Mouse (Mus musculus): ENCODE measurements at regions not wholly inside any gene's neighbourhood (a gene's known extent, or its start where the extent isn't known, plus 50 kb on each side); places are given as distances from the start of the nearest gene placed in this dataset.

DNA sequence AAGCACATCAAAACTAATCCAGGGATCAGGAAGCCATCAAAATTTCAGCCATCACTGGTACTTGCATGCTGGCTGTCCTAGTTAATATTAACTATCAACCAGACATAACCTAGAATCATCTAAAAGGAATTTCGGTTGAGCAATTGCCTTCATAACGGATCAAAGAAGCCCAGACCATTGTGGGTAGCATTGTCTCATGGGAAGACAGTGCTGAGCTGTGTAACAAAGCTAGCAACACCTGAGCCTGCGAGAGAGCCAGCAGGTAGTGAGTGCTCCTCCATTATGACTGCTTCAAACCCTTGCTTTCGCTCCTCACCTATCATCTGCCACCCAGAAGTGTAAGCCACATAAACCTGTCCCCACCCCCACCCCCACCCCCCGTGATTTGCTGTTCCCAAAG, 169.6 kb upstream of the Fat1 start:
- DNase-seq = no peak

DNA sequence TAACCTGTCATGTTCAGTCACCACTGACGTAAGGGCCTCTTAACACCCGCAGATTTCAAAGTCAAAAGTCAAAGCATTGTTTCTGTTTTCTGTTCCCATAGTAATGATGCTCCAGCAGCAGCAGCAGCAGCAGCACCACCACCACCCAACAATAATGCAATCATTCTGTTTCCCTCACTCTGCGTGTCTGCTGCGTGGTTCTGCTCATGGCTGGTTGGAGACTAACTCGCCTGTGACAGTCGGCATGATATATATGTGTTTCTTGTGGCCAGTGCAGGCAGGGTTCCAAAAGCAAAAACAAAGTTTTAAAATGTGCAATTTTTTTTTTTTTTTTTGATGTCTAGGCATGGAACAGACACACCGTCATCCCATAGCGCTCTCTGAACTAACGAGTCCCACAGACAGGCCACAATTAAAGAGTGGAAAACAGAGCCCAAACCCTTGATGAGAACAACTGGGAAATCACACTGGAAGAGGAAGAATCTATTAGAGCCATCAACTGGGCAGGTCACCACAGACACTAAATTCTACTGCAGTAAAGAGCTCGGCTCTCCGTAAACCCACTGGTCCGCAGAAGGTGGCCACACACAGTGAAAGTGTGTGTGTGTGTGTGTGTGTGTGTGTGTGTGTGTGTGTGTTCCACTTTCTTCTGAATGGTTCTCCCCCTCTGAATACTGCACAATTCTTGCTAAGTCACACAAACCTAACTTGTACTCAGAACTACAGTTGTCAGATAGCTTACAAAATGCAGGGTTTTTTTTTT, 169.0 kb upstream of the Fat1 start:
- no peak for DNase-seq

DNA sequence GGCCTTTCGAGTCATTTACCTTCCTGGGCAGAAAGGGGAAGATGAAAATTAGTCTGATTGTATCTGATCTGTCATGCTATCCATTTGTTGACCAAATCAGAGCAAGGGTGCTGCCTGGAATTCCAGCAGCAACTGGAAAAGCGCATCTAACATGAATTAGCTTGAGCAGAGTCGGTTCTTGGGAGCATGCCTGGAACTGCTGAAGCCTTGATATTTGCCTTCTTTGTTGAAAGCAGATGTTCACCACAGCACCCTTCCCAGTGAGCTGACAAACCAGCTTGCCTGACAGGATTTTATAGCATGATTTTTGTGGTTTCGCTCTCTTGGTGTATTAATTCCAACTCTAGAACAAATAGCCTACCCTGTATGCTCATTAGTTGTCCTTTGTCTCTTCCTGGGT, 168.0 kb upstream of the Fat1 start:
- DNase-seq = no peak

DNA sequence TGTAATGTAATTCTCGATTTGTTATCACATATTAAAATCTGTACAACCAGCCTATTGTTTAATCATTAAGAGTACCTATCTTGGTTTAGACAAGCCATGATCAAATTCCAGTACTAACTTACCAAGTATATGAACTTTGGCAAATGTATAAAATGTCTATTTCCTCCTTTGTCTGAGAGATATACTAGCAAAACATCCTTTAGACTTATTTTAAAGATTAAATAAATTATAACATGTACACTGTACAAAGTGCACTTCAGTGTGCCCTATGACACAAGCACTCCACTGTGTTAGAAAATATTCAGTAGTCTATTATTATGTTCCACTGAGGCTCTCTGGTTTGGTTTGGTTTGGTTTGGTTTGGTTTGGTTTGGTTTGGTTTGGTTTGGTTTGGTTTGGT, 156.0 kb upstream of the Fat1 start:
- DNase-seq = no peak

DNA sequence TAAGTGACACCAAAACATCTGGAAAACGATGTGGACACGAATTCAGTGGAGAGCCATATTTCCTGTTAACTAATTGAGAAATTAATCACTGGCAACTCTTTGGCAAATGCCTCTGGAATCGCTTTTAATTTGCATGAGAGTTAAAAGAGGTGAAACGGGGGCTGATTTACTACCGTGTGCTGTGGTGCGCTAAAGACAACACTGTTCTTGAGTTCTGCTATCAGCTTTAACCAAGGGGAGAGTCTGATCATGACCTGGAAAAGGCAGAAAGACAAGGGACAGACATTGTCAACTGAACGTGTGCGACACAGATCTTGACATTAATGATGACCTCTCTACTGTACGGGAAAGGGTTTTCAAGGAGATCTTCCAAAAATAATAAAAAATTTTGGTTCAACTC, 152.8 kb upstream of the Fat1 start:
- no peak for DNase-seq

DNA sequence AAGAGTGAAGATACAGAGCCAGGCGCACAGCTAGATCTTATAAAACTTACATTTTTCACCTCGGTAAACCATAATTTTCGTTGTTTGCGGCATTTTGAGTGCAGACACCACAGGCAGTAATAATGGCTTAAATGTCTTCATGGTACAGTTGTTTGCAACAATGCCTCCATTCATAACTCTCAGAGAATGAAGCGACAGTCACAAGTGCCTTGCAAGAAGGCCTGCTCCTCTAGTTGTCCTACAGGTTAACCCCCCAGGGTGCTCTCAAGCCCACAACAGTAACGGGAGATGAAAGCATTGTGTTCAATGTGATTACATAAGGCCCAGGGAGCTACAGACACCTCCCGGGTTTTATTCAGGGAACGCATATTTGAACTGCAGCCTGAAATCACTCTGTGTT, 150.1 kb upstream of the Fat1 start:
- DNase-seq = no peak

DNA sequence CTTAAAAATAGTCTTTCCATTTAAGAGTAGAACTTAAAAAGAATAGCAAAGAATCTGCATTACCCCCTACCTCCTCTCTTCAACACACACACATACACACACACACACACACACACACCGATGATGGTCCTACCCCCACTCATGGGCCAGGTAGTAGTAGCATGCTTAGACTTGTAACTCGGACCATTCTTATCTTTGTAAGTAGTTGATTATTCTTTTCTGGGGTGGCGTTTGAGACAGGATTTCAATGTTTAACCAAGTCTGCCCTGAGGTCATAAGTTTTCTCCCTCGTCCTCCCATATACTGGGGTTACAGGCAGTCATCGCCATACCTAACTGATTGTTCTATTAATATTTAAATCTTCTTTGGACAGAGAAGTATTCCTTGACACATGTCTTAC, 148.5 kb upstream of the Fat1 start:
- no peak for DNase-seq

DNA sequence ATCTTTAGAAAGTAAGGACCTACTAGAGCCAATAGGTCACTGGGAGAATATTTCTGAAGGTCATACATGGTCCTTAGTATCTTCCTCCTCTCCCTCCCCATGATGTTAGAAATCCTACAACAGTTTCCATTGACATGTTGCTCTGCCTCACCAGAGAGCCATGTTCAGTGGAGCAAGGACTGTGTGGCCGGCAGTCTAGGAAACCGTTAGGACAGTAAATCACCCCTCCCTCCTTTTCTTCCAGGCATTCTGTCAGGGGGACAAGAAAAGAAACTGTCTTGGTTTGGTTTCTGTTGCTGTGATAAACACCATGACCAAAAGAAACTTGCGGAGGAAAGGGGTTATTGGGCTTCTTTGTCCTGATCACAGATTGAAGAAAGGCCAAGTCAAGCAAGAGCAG, 147.0 kb upstream of the Fat1 start:
- DNase-seq = no peak

DNA sequence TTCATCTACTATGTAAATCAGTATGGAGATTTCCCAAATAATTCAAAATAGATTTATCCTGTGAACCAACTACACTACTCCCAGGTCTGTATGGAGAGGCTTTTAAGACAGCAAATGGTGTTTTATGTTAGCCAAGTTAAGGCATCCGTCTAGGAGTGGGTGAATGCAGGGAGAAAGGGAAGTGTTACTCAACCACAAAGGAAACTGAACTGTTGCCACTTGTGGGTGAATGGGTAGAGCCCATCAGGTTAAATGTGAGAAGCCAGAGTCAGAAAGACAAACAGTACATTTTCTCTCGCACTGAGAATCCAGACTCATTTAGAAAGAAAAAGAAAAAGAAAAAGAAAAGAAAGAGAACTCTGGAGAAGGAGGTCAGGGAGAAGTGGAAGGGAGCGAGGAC, 135.7 kb upstream of the Fat1 start:
- no peak for DNase-seq

DNA sequence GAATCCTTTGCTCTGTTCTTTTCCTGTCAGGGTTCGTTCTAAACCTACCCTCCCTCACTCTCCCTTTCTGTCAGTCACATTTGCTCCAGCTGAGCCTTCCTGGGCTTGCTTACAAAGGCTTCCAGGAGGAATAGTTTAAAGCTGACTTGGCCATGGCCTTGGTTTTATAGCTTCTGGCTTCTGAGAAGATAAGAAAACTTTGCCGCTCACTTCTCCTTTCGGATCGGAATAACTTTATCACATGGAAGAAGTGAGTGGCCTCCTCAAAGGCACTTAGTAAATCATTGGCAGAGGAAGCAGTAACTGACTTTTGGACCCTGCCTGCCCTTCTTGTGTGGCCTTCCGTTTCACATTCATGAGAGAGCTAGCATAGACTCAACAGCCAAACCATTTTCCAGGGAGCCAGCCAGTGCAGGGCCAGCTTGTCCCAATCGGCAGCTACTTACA, 134.4 kb upstream of the Fat1 start:
- peak; percentile 82 to 89 for DNase-seq

DNA sequence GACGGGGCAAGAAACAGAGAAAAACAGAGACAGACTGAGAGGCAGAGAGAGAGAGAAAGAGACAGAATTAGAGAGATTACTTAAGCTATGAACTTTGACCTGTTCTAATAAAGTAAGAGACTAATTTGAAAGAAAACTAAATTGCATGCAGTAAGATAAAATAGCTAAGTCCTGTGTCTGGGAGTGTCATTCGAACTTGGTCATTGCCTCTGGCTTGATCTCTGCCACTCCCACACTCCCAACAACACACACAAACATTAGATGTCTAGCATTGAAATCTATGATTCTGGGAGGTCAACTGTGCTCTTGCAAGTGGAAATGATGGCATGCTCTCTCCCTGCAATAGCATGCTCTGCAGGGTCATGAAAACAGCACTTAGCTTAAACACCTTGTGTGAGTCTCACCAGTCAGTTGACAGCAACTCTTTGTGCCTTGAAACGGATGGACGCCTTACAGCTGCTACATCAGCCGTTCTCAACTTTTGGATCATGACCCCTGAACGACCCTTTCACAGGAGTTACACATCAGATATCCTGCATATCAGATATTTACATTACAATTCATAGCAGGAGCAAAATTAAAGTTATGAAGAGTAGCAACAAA, 133.5 kb upstream of the Fat1 start:
- peak in 1 of 2 experiments; percentile 41 for DNase-seq

DNA sequence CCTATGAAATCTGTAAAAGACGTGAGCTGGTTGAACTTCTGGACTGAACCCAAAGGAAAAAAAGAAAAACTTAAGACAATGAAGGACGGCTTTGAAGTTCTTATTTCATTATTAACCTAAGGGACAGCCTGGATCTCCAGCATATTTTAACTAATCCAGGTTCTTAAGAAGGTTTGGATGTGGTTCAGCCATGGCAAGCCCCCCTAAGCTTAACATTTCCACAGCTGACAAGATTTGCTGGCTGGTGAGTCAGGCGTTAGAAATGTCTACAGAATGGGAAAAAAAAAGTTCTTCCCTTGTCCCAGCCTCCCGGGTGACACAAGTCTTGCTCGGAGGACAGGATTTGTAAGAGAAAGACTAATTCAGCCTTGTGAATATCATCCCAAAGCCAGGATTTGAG, 132.9 kb upstream of the Fat1 start:
- no peak for DNase-seq

DNA sequence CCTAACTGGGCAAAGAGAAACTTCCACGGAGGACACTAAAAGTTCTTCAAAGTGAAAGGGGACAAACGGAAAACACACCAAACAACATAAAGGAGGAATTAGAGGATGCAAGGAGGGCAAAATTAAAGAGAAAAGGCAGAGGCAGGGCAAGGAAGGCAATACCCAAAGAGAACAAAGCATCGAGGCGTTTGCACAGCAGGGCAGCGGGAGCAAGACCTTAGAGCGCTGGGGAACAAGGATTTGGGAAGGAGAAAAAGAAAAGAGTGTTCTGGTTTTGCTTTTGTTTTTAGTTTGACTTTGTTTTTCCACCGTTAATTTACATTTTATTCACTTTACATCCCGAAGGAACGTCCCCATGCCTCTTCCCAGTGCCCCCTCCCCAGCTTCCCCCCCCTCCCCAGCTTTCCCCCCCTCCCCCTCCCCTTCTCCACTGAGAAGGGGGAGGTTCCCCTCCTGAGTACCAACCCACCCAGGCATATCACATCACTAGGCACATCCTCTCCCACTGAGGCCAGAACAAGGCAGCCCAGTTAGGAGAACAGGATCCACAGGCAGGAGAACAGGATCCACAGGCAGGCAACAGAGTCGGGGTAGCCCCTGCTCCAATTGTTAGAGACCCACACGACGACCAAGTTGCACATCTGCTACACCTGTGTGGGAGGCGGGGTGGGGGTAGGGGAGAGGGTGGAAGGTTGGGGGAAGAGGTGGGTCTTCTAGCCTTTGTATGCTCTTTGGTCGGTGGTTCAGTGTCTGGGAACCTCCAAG, 130.7 kb upstream of the Fat1 start:
- DNase-seq = no peak

DNA sequence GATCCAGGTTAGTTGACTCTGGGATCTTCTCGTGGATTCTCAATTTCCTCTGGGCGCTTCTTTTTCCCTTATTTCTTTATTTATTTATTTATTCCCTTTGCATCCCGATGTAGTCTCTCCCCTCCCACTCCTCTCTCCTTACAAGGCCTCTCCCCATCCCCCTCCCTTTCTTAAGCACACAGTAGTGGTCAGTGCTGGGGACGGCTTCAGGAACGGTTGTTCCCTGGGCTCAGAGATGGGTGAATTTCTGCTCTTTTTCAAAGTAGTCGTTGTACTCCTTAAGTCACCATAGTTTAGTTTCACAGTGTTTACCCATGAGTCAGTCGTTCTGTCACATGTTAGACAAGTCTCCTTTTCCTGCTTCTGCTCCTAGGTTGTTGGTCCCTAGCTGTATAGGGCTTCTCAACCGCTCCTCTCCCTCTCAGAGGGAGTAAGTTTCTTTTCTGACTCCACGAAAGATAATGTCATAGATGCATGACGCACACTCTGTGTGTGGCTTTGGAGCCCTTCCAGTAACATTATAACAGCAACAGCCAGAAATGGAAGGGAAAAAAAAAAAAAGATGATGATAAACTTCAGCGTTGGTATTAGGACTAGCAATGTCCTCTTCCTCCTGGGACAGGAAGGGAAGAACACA, 129.9 kb upstream of the Fat1 start:
- DNase-seq = no peak

DNA sequence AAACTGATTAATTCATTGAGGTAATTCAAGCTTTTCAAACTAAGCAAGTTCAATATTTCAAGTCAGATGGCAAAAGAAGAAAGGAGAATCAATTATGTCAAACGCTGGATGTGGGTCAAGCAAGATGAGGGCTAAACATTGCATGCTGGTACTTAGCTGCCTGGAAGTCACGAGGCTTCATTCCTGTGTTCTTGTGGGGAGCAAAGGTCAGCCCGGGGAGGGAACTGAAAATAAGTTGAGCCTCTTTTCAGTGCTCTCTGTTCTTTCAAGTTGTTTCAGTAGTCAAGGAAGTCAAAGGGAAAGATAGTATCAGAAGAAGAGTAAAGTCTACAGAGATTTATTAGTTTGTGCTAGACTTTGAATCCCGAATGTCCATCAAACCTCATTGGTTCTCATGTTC, 122.9 kb upstream of the Fat1 start:
- DNase-seq = peak; percentile 76 to 79

DNA sequence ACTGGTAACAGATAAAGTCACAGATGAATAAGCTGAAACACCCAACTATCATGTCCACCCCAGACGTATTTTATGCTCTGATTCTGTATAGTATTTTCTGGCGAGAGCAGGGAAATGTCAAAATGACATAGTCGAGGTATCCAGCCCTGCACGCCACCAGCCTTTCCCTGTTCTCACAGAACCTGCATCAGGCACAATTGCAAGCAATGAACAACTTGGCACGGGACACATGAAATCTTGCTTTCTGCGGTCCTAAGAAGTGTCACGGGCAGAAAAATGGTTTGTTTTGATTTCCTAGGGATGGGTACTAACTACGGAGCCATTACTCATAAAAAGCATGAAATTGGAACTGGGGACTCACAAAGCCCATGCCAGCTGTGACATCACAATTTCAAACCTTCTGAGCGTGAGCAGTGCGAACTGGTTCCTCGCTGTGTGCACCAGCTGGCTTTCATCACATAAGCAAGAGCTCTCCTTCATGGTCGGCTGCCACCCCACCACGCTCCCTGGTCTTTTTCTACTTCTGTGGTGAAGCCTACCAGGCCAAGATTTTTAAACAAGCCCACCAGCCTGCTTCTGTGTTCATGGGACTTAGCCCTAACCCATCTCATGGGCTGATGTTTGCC, 117.6 kb upstream of the Fat1 start:
- DNase-seq = no peak

DNA sequence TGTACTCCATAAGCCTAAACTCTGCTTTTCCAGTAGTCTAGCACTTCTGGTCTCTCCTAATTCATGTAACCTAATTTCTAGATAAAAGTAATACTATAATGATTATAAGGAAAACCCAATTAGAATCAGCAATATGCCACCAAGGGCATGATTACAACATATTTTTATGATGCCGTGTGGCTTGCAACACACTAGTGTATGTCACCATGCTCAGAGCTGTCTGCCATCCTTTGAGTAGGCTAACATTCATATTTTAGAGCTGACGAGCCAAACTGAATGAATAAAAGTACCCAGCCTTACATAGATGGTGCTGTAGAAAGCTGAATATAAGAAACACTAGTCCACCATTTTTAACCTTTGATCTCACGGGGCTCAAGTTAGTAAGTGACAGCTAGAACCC, 116.0 kb upstream of the Fat1 start:
- no peak for DNase-seq

DNA sequence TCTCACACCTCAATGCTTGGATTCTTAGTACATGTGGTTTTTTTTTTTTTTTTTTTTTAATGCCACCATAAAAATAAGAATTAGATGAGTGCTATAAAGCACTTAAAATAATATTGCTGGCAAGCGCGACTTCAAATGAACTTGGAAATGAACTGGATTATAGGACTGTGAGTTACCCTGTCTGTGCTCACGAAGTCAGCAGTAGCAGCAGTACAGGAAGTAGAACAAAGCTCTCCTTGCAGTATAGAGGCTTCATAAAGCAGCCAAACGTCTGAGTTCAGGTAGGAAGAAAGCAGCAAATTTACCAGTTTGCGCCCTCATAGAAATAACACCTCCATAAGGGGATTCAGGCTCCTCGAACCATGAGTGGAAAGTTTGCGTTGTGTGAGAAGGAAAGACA, 115.6 kb upstream of the Fat1 start:
- no peak for DNase-seq

DNA sequence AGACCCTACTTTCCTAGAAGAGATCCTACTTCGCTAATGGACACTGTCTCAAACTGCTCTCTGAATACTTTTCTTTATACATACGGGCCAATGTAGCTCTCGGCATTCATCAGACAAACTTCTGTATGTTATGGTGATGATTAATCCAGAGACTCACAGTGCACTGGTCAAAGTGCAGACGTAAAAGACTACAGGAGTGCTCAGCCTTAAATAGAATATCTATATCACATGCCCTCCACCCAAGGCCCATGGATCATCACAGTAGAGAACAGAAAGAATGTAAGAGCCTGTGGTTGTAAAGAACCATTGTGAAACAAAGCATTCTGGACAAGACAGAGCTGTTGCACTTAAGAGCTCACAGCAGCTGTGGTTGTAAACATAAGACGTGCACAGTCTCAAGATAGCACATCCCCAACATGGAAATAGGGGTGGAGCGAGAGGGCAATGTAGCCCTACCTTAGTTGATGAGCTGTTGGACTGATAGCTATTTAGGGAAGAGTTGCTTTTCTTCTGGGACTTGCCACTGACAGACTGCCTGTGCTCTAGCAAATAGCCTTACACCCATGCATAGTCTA, 110.0 kb upstream of the Fat1 start:
- no peak for DNase-seq

DNA sequence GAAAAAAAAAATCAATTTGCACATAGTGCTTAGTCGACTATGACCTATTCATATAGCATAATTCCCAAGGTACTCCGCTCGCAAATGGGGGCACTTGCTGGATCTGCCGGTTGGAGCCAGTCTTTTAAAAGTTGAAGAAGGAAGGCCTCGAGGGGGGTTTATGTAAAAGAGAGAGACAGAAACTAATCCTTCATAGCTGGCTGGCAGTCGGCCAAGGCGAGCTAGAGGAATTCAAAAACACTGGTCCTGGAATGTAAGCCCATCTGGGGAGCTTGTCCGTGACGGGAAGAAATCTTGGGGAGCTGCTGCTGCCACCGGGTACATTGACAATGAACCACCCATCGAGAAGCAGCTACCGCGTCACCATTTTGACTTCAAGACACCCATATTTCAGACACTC, 108.3 kb upstream of the Fat1 start:
- DNase-seq = peak; percentile 51 to 55

DNA sequence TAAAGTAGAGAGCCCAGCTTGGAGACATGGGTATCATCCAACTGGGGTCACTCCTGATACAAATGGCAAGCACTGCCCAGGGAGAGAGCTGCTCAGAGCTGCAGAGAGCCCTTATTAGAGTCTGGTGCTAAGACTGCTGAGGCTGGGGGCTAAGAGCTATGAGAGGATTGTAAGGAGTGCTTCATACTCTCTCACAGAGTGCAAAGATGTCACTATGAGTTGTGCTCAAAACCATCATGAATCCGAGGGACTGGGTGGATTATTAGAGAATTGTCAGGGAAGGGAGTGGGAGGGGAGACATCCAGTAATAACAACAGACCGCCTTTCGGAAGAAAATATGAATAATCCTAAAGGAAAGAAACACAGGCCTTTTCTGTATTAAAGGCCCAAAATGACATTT, 107.2 kb upstream of the Fat1 start:
- DNase-seq = no peak

DNA sequence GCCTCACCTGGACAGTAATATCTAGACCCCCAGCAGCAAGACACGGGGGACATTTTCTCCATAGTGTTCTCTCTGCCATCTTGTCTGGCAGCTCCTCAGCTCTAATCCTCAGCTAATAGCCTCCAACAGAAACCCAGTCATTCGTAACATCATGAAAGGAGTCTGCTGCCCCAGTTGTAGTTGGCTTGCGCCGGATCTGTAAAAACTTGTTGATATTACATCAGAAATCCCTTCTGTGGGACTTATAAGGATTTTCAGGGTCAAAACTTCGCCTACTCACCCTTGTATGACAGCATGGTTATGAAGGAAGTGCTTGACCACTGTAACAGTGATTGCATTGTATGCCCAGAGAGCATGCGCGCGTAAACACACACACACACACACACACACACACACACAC, 96.8 kb upstream of the Fat1 start:
- DNase-seq = no peak

Data from kidney, adult 8-10 months (tissue).